Mouse (Mus musculus) myocyte (in vitro differentiated cells): ENCODE results near the gene Ccdc27.

Source experiments
- POLR2A ChIP-seq: IDR thresholded peaks from one replicate; pipeline ENCODE4 v1.6.1; 2011; ENCODE audit warnings: low read depth, mild to moderate bottlenecking, control low read depth, moderate library complexity; ENCODE audit not compliant: insufficient read length
- USF1 ChIP-seq: IDR thresholded peaks from one replicate; pipeline ENCODE4 v1.6.1; 2011; ENCODE audit warnings: low read depth, mild to moderate bottlenecking, control low read depth, moderate library complexity

GRCm38 (mm10) chr4:154091356-154091755, 48.9 kb upstream of the Ccdc27 start:
- TF ChIP-seq POLR2A (no peak), USF1 (no peak)
